Mouse (Mus musculus): Measurements from ENCODE around the gene Epn2. TPM values are rescaled to one million over a fixed set of nuclear protein-coding genes. Genes with fewer than 3 reads are reported as not detected.

Gene Epn2
- total RNA-seq, 2 experiments from 2014 or later: 36.5 to 37.4 TPM

DNA sequence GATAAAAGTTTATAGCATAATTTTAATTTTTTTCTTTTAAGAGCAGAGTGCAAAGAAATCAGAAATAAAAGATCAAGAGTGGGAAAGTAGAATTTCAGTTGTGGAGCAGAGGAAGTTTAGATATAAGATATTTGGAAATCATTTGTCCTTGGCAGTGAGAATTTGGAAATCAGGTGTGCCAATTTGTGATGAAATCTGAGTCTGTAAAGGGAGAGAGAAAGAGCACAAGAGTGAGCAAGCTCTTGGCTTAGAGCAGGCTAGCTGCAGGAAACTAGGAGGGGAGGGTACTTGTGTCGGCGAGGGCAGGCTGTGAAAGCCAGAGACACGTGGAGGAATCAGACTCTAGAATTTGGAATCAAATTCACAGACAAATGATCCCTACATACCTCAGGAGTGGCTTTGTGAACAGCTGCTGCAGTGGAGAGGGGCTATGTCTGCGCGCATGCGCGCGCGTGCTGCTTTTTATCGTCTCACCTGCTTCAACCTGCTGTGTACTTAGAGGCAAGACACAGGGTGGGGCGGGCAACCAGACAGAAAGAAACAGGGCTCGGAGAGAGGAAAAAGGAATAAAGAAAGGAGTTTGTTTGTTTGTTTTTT, 102.6 kb downstream of the Epn2 start:
- intact Hi-C loops (cut with DNase I): no loop called here
- no peak for DNase-seq

DNA sequence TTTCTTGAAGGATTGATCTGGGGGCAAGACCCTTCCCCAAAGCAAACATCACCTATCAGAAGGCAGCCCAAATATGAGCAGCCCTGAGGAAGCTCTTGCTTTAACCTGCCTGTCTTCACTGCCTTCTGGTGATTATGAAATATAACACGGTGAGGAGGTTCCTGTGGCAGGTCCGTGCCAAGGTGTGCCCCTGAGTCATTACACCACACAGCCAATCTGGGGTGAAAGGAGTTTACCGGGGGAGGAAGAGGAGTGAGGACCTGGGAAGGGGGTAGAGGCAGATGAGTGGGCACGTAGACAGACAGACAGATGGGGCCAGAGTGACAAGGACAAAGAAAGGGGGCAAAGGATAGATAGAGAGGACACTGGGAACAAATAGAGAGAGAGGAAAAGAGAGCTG, 105.9 kb downstream of the Epn2 start:
- intact Hi-C loops (cut with DNase I): no loop called here

DNA sequence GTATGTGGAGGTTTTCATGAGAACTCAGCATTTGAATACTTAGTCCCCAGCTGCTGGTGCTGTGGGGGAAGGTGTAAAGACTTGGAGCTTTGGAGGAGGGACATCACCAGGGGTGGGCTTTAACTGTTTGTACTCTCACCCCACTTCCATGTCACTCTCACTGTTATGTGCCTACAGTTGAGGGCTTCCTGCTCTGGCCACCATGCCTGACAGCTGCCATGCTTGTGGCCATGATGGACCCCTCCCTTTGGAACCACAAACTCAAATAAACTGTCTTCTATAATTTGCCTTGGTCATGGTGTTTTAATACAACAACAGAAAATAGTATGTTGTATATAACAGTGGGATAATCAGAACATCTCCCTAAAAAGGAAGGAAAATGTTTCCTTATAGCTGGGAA, 108.6 kb downstream of the Epn2 start:
- DNase-seq: no peak
- intact Hi-C loops (cut with DNase I): no loop called here

More for the DNA sequence above, 105.9 kb downstream of the Epn2 start:
- DNase-seq: no peak

DNA sequence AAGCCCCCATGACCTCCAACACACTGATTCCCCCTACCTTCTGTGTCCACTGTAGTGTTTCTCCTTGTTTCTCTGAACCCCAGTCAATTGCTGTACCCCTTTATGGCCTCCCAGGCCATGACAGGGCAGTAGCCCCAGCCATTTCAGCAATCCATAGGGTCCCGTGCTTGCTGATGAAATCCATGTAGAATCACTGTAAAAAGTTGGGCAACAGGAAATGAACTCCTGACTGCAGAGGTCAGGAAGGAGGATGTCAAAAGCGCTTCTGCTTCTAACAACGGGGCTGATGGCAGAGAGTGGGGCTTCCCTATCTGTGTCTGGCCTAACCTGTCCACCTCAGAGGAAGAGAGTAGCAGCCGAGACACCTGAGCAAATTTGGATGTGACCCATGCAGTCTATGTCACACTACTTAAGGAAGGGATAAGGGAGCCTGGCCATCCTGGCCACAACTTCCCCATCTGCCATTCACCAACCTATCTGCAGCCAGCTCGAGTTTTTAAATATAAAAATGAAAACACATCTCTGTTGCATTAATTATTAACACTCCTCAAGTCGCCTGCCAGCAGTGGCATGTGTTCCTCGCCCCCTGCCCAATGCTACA, 110.1 kb downstream of the Epn2 start:
- DNase-seq: no peak
- intact Hi-C loops (cut with DNase I): no loop called here

DNA sequence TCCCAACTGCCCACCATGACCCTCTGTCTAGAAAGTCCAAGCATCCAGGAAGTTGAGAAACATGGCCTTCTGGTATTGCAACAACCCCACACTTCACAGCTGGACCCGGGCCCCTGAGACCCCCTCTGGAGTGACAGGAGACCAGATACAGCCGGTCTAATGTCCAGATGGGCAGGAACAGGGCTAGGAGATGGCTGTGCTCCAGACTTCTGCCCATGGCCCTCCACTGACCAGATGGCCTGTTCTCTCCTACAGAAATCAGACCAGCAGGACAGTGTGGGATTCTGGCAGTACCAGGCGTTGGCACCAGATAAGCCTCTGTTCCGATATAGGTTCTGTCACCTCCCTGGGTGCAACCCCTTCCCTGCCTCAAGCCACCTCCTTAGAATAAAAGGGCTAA, 111.0 kb downstream of the Epn2 start:
- no peak for DNase-seq
- intact Hi-C loops (cut with DNase I): no loop called here

Other genes with a start within 250 kb of the Epn2 start
- under 1 TPM; 0.10 TPM for gene Slc47a2, start 236.8 kb downstream of the Epn2 start, total RNA-seq (2021)
- 10 to 100 TPM; 34.7 to 35.6 TPM for gene Slc47a1, start 201.3 kb downstream of the Epn2 start, total RNA-seq (2021)
- gene Rnf112, start 125.6 kb downstream of the Epn2 start, total RNA-seq (2021): under 1 TPM; 0.19 to 0.27 TPM
- gene Mfap4, start 94.3 kb downstream of the Epn2 start, total RNA-seq (2021): 100 to 1,000 TPM; 112 to 142 TPM
- gene Mapk7, start 85.3 kb downstream of the Epn2 start, total RNA-seq (2021): 10 to 100 TPM; 11.7 to 12.0 TPM
- gene B9d1, start 74.5 kb downstream of the Epn2 start, total RNA-seq (2021): 10 to 100 TPM; 10.2 to 10.3 TPM
- gene Grap, start 73.6 kb upstream of the Epn2 start, total RNA-seq (2021): 10 to 100 TPM; 13.4 to 14.4 TPM
- gene Fam83g, start 104.4 kb upstream of the Epn2 start, total RNA-seq (2021): under 1 TPM; 0.12 to 0.29 TPM
- gene Slc5a10, start 141.1 kb upstream of the Epn2 start, total RNA-seq (2021): not detected
- gene Prpsap2, start 182.4 kb upstream of the Epn2 start, total RNA-seq (2021): 1 to 10 TPM; 8.5 to 9.6 TPM